Mouse (Mus musculus): ENCODE data around the gene Rasd1.
"Not testable (repeated sequence)": the region's sequence is repeated elsewhere in the genome, so short reads cannot be mapped to it uniquely, and the experiment has no call there.

DNA sequence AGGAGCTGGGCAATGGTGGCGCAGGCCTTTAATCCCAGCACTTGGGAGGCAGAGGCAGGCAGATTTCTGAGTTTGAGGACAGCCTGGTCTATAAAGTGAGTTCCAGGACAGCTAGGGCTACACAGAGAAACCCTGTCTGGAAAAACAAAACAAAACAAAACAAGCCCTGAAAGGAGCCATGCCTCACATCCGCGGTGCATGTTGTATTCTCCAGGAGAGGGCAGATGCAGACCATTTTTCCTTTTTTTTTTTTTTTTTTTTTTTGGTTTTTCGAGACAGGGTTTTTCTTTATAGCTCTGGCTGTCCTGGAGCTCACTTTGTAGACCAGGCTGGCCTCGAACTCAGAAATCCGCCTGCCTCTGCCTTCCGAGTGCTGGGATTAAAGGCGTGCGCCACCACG is 19.9 kb downstream of the Rasd1 start:
- not testable (repeated sequence) for TF ChIP-seq POLR2A (IDR thresholded peaks at IDR 0.05; ENCODE audit: low read depth, low read length); CTCF (IDR thresholded peaks at IDR 0.05; ENCODE audit: extremely low read depth, insufficient read depth, insufficient read length, insufficient replicate concordance)

All from spleen, adult 2 months (tissue).